Mouse (Mus musculus): ENCODE results near the gene Katnbl1.

DNA sequence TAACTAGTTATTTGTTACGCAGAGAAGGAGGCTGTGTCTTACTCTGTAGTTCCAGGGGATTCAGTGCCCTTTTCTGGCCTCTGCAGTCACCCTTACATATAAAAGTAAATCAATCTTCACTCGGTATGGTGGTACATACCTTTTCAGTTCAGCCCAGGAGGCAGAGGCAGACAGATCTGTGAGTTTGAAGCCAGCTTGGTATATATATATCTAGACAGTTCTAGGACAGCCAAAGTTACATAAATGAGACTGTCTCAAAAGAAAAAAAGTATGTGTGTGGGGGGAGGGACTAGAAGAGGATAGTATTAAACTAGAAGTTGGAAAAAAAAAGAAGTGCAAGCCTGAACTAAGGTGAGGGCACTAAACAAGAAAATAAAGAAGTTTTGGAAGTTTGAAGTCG is 30.8 kb upstream of the Katnbl1 start:
- TF ChIP-seq POLR2A (IDR thresholded peaks at IDR 0.05; ENCODE audit: low read depth, low read length) (no peak), CTCF (conservative IDR thresholded peaks at IDR 0.05; ENCODE audit: insufficient read depth, insufficient read length, low read depth, low read length) (no peak)

Measured in kidney, adult 2 months (tissue).